Mouse (Mus musculus) heart, embryonic 10.5 days (tissue): ENCODE measurements around the gene Asic3. TPM values are rescaled to one million over a fixed set of nuclear protein-coding genes. Genes with fewer than 3 reads are reported as not detected.

Experiments
- DNase-seq: peaks from one replicate; pipeline ENCODE4 v3.0.0-alpha.2; 2017; ENCODE audit warnings: low spot score
- H3K27ac ChIP-seq: fragments of 300-500 bp; sonication (generic); 2 replicates; pipeline ENCODE4 v1.5.1; 2016; ENCODE audit warnings: mild to moderate bottlenecking
- H3K27me3 ChIP-seq: fragments of 300-500 bp; sonication (generic); 2 replicates; pipeline ENCODE4 v1.6.1; 2016; ENCODE audit warnings: mild to moderate bottlenecking; ENCODE audit not compliant: poor library complexity, insufficient read depth, severe bottlenecking
- H3K36me3 ChIP-seq: fragments of 300-500 bp; sonication (generic); 2 replicates; pipeline ENCODE4 v1.6.1; 2016; ENCODE audit warnings: mild to moderate bottlenecking, moderate library complexity
- H3K4me1 ChIP-seq: fragments of 300-500 bp; sonication (generic); 2 replicates; pipeline ENCODE4 v1.6.1; 2016; ENCODE audit warnings: mild to moderate bottlenecking
- H3K4me3 ChIP-seq: fragments of 300-500 bp; sonication (generic); 2 replicates; pipeline ENCODE4 v1.5.1; 2016; ENCODE audit warnings: mild to moderate bottlenecking, moderate library complexity
- H3K9me3 ChIP-seq: fragments of 300-500 bp; sonication (generic); 2 replicates; pipeline ENCODE4 v1.6.1; 2016; ENCODE audit warnings: mild to moderate bottlenecking, moderate library complexity
- WGBS: fragments of 180-500 bp; shearing (Covaris S2); methylation state at CpG from one replicate; pipeline ENCODE4 v1.1.7; 2016; 5-methylcytosine and 5-hydroxymethylcytosine counted together
- polyA plus RNA-seq: library from polyadenylated mRNA; unstranded; fragments of >200 nt; fragmentation: Nextera tagmentation; extraction: Ambion mirVana; gene quantifications from 2 replicates; pipeline ENCODE4 v1.2.1, GENCODE M21; 2016

The Asic3 gene
- polyA plus RNA-seq, 1 experiment from 2014 or later = 0.11 TPM

DNA sequence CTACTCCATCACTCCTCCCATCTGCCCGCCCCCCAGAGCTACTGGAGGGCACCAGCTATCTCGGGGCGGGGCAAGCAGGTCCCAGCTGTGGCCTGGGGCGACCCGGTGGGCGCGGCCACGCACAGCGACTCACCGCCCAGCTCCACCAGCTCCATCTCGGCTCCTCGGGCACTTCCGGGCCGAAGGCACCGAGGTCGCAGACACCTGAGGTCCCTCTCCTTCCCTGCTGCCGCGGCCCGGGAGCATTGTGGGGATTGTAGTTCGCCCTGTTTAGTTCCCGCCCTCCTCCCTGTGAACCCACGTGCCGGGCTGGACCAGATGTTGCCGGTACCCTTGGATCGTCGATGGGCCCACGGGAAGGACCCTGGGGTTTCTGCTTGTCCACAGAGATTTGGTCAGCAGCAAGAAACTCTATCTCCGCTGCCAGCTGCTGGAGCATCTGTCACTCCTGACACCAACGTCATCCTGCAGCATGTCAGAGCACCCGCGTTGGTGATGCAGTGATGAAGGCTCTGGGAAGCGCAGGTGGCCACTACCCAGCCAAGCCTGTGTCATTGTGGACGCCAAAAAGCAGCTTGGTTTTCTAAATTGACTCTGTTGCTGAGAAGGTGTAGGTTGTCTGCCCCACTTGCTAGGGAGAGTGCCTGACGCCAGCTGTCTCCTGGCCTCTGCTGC is 34.6 kb downstream of the Asic3 start, which contains the start of gene Tmub1:
Tmub1 (minus strand) TSS at position 231 of the 675 bp plus-strand sequence.
- DNase-seq = peak; percentile 96
- peaks cover 46% of the 10 kb centered on the region for H3K4me1 ChIP-seq
- no peaks in the 10 kb centered on the region for H3K27me3 ChIP-seq
- peak within 1 kb of the TSS; percentile 78 for H3K4me3 ChIP-seq
- peak within 1 kb of the TSS; percentile 88 for H3K27ac ChIP-seq
- no peaks in the 10 kb centered on the region for H3K9me3 ChIP-seq
- peaks cover 13% of the 10 kb centered on the region for H3K36me3 ChIP-seq
- 2% methylated on average over 34 of the region's 34 CpGs for WGBS

DNA sequence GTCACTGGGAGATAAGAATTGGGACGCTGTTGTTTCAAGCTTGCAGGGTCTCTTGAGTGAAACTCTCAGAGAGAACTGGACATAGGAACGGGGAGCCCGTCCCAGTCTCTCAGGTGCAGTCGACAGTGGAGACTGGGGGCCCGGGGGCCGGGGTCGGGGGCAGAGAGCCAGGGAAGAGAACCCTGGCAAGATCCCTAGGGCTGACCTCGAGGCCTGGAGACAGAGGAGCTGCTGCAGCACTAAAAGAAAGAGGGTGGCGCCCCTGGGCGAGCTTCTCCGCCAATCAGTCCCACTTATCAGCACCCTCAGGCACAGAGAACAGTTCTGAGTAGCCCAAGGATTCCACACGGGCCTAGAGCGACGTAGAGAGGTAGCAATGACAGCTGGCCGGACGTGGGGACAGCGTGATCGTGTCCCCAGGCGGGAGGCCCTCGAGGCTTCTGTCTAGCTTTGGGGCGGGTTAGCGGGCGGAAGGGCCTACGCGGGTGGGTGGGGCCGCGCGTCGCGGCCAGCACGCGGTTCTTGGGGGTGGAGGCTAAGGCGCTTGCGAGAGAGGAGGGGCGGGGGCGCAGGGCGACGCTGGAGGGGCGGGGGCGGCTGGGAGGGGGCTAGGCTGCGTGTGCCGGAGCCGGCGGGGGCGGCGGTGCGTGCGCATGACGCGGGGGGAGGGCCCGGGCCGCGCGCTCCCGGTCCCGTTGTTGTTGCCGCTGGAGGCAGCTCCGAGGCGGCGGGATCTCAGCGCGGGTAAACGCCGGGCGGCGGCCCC is 38.3 kb downstream of the Asic3 start:
- DNase-seq = peak; percentile 95
- Histone ChIP-seq H3K4me3 (peak overlapping the region; percentile 88), H3K27me3 (no peaks in the 10 kb centered on the region), H3K9me3 (no peaks in the 10 kb centered on the region), H3K4me1 (peaks cover 59% of the 10 kb centered on the region), H3K27ac (peak overlapping the region; percentile 97), H3K36me3 (peaks cover 3% of the 10 kb centered on the region; the same call in 1 of the 2 replicates)
- 2% methylated on average over 46 of the region's 66 CpGs for WGBS

DNA sequence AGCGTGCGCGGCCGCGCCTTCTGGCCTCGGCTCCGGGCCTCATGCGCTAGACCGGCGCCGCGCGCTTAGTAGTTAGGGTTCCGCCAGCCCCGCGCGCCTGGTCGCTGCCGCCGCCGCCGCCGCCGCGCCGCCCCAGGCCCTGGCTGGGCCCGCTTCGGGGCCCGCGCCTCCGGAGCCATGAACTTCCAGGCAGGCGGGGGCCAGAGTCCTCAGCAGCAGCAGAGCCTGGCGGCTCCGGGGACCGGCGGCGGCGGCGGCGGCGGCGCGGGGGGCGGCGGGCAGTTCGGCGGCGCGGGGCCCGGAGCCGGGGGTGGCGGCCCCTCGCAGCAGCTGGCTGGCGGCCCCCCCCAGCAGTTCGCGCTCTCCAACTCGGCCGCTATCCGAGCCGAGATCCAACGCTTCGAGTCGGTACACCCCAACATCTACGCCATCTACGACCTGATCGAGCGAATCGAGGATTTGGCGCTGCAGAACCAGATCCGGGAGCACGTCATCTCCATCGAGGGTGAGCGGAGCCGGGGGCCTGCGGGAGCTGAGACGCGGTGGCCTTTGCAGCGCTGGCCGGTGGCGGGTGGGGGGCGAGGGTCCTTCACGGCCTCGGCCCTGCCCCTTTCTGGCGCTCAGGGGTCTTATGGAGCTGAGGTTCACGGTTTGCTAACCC is 39.0 kb downstream of the Asic3 start, which contains the start of gene Agap3:
Agap3 (plus strand) TSS at position 148 of the 661 bp plus-strand sequence.
- H3K4me3 ChIP-seq = peak within 1 kb of the TSS; percentile 88
- H3K4me1 ChIP-seq = peaks cover 54% of the 10 kb centered on the region
- WGBS = under 1% methylated on average over 66 of the region's 85 CpGs
- H3K27me3 ChIP-seq = no peaks in the 10 kb centered on the region
- H3K36me3 ChIP-seq = peaks cover 6% of the 10 kb centered on the region; the same call in 1 of the 2 replicates
- peak within 1 kb of the TSS; percentile 97 for H3K27ac ChIP-seq
- no peaks in the 10 kb centered on the region for H3K9me3 ChIP-seq
- DNase-seq = no peak

DNA sequence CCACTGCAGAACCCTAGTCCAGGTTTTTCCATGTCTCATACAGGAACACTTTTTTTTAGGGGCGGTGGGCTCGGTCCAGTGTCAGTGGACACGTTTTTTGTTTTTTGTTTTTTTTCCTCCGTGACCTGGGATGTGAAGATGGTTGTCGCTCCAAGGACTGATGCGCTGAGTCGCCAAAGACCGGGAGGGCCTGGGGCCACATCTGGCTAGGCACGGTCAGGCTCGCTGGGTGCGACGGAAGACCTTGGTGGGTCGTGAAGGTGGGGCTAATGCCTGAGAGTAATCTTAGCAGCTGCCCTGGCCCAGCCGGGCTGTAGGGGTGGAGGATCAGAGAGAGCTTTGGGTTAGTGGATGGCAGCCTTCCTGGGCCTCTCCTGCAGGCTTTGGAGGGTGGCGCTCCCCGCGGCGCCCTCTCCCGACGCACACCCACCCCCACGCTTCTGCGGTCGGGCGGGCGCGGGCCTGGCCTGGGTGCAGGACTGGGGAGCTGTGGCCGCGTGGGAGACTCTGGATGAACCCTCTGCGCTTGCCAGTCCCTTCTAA is 39.6 kb downstream of the Asic3 start:
- H3K4me1 ChIP-seq = peaks cover 48% of the 10 kb centered on the region
- peak overlapping the region; percentile 88 for H3K4me3 ChIP-seq
- H3K27ac ChIP-seq = peak overlapping the region; percentile 97
- H3K27me3 ChIP-seq = no peaks in the 10 kb centered on the region
- H3K36me3 ChIP-seq = peaks cover 11% of the 10 kb centered on the region
- H3K9me3 ChIP-seq = no peaks in the 10 kb centered on the region
- under 1% methylated on average over 29 of the region's 29 CpGs for WGBS
- DNase-seq = no peak

DNA sequence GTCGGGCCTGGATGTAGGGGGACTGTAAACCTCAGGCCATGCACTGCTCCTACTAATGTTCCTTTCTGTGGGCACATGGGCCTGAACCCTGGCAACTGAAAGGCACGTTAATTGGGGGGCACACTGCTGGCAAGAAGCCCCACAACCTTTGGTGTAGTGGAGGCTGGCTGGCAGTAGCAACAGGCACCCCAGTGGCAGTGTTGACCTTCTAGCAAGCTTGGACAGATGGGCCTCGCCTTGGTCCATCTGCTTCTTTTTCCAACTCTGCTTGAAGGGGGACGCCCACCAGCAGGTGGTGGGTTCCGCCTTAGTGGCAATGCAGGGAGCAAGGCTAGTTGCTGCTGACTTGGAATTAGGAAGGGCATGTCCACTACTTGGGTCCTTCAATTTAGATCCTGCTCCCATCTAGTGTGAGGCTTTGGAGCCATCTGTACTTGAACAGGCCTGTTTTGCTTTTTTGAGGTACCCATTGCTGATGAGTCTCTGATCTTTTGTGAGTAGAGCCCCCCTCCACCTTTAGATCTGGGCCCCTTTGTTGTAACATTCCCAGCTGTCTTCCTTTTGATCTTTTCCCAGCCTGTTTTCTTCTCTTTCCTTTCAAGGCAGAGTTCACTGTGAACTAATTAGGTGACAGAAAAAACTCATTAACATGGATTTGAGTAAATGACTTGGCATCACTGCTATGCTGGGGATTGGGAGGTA is 40.2 kb downstream of the Asic3 start:
- Histone ChIP-seq H3K27me3 (no peaks in the 10 kb centered on the region), H3K27ac (peak overlapping the region; percentile 97), H3K36me3 (peaks cover 18% of the 10 kb centered on the region), H3K9me3 (no peaks in the 10 kb centered on the region; the same call in 1 of the 2 replicates), H3K4me1 (peaks cover 44% of the 10 kb centered on the region), H3K4me3 (peak overlapping the region; percentile 88)
- 19% methylated on average over 5 of the region's 5 CpGs for WGBS
- DNase-seq = no peak

DNA sequence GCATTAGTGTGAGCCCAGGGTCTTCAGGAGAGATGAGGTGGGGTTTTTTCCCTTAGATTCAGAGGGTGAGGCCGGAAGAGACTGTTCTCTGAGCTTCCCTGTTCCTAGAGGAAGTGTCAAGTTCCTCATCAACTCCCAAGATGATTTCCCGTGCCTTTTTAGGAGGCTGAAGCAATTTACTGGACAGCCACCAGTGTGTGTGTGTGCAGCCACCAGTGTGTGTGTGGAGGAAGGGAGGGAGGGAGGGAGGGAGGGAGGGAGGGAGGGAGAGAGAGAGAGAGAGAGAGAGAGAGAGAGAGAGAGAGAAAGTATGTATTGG is 40.8 kb downstream of the Asic3 start:
- Histone ChIP-seq H3K36me3 (peaks cover 21% of the 10 kb centered on the region), H3K4me1 (peaks cover 44% of the 10 kb centered on the region), H3K27ac (0 out of 2 replicates have a peak overlapping the region, but pooled peaks have one; percentile 97), H3K9me3 (no peaks in the 10 kb centered on the region; the same call in 1 of the 2 replicates), H3K27me3 (no peaks in the 10 kb centered on the region), H3K4me3 (peak overlapping the region; percentile 88)
- no peak for DNase-seq
- 38% methylated on average over 2 of the region's 2 CpGs for WGBS

DNA sequence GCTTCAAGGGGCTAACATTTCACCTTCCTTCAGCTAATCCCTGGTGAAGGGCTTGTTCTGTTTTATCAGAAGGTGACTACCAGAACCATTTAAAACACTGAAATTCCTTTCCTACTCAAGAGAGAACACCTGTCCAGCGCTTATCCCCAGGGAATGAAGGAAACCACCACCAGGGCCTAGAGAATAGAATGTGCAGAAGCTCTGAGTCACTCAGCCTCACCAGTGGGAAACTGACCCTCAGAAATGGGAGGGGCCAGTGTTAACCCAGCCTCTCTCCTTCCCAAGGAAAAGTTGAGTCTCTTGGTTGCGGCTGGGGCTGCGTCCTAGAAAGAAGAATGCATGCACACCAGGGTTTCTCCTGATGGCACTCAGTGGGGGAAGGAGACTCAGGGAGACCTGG is 41.9 kb downstream of the Asic3 start:
- Histone ChIP-seq H3K9me3 (no peaks in the 10 kb centered on the region; the same call in 1 of the 2 replicates), H3K27me3 (no peaks in the 10 kb centered on the region), H3K36me3 (peaks cover 24% of the 10 kb centered on the region), H3K27ac (peak overlapping the region; percentile 57; the same call in 1 of the 2 replicates), H3K4me1 (peaks cover 44% of the 10 kb centered on the region), H3K4me3 (peak overlapping the region; percentile 22; the same call in 1 of the 2 replicates)
- no peak for DNase-seq
- WGBS = 60% methylated on average over 3 of the region's 3 CpGs

DNA sequence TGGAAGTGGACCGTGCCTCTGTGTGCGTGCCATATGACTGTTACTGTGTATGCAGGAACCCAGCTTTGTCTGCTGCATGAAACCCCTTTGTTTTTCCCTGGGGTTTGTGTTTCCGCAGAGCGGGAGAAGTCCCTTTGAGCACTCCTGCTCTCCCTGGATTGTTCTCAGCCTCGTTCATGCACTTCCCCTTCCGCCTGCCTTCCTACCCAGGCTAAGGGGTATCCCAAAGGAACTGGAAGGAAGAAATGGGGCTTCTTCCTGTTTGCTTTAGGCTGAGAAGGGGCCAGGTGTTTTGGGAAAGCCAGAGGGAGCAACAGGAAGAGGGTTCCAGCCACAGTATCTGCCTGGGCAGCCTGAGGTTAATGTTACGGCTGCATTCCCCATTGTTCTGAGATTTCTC is 42.4 kb downstream of the Asic3 start:
- H3K27me3 ChIP-seq = no peaks in the 10 kb centered on the region
- peak overlapping the region; percentile 57; the same call in 1 of the 2 replicates for H3K27ac ChIP-seq
- no peak for DNase-seq
- H3K9me3 ChIP-seq = no peaks in the 10 kb centered on the region; the same call in 1 of the 2 replicates
- H3K4me3 ChIP-seq = peak overlapping the region; percentile 22; the same call in 1 of the 2 replicates
- H3K36me3 ChIP-seq = peaks cover 29% of the 10 kb centered on the region
- peaks cover 44% of the 10 kb centered on the region for H3K4me1 ChIP-seq
- 66% methylated on average over 7 of the region's 7 CpGs for WGBS

DNA sequence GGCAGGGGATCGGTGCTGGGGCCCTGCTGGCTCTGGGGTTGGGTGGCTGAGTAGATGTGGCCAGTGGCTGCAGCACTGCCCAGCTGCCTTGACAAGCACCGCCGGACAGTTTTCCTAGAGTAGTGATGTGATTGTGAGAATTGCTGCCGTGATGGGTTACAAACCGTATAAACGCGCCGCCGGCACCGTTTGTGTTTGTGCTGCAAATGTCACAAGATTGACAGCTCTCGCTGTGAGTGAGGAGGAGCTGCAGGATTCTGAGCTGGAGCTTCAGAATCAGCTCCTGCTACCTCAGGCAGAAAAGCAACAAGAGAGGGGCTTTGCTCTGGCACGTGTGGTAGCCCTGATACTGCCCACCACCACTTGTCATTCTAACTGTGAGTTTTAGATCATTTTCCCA is 53.6 kb downstream of the Asic3 start:
- no peaks in the 10 kb centered on the region for H3K27me3 ChIP-seq
- H3K9me3 ChIP-seq = no peaks in the 10 kb centered on the region
- 63% methylated on average over 12 of the region's 12 CpGs for WGBS
- peaks cover 25% of the 10 kb centered on the region for H3K4me1 ChIP-seq
- H3K27ac ChIP-seq = no peak overlapping the region
- DNase-seq = no peak
- peaks cover under 1% of the 10 kb centered on the region; the same call in 1 of the 2 replicates for H3K36me3 ChIP-seq
- no peak overlapping the region for H3K4me3 ChIP-seq

Other genes with a start within 250 kb of the Asic3 start
- gene Nupl2, start 248.4 kb upstream of the Asic3 start, polyA plus RNA-seq = 15.5 and 18.3 TPM in 2 replicates
- 28.8 and 32.2 TPM in 2 replicates for gene Kcnh2, start 61.8 kb upstream of the Asic3 start, polyA plus RNA-seq
- 23.2 and 40.8 TPM in 2 replicates for gene Nos3, start 48.6 kb upstream of the Asic3 start, polyA plus RNA-seq
- gene Atg9b, start 21.2 kb upstream of the Asic3 start, polyA plus RNA-seq = 1.2 and 2.3 TPM in 2 replicates
- 62.7 and 81.3 TPM in 2 replicates for gene Abcb8, start 19.7 kb upstream of the Asic3 start, polyA plus RNA-seq
- gene Cdk5, start 10.1 kb downstream of the Asic3 start, polyA plus RNA-seq = 33.9 and 37.4 TPM in 2 replicates
- 33.2 and 36.0 TPM in 2 replicates for gene Slc4a2, start 10.4 kb downstream of the Asic3 start, polyA plus RNA-seq
- 156 and 197 TPM in 2 replicates for gene Fastk, start 31.9 kb downstream of the Asic3 start, polyA plus RNA-seq
- gene Tmub1, start 34.5 kb downstream of the Asic3 start, polyA plus RNA-seq = 21.3 and 22.3 TPM in 2 replicates
- gene Agap3, start 38.8 kb downstream of the Asic3 start, polyA plus RNA-seq = 20.1 and 30.1 TPM in 2 replicates
- gene Gbx1, start 113.8 kb downstream of the Asic3 start, polyA plus RNA-seq = 0.06 TPM in 1 of 2 replicates, not detected in the other
- gene Asb10, start 127.6 kb downstream of the Asic3 start, polyA plus RNA-seq = 1.6 and 3.3 TPM in 2 replicates
- gene 4931409K22Rik, start 143.4 kb downstream of the Asic3 start, polyA plus RNA-seq = 0.06 and 0.09 TPM in 2 replicates
- 107 and 126 TPM in 2 replicates for gene Abcf2, start 164.1 kb downstream of the Asic3 start, polyA plus RNA-seq
- gene Chpf2, start 173.3 kb downstream of the Asic3 start, polyA plus RNA-seq = 19.1 and 22.8 TPM in 2 replicates
- 73.7 and 92.1 TPM in 2 replicates for gene Smarcd3, start 211.0 kb downstream of the Asic3 start, polyA plus RNA-seq